Mouse (Mus musculus): ENCODE data around the gene Wwtr1.

GRCm38 (mm10) chr3:57540474-57540873 lies 35.2 kb downstream of the Wwtr1 start:
- TF ChIP-seq CTCF (IDR thresholded peaks at IDR 0.05; ENCODE audit: low read depth, low read length) = no peak
- TF ChIP-seq POLR2A (IDR thresholded peaks at IDR 0.05; ENCODE audit: extremely low read depth, insufficient read depth, low read length) = no peak

All from liver, adult 2 months (tissue).